Mouse (Mus musculus) heart, embryonic 15.5 days (tissue): ENCODE measurements at regions not wholly inside any gene's neighbourhood (a gene's known extent, or its start where the extent isn't known, plus 50 kb on each side); places are given as distances from the start of the nearest gene placed in this dataset.

Experiments
- ATAC-seq: fragments of 200-750 bp; cut with Nextera tagmentation; replicated peaks from 2 replicates; pipeline ENCODE4 v1.8.0; 2017; ENCODE audit warnings: low read depth, moderate TSS enrichment; ENCODE audit not compliant: insufficient number of reproducible peaks, insufficient read depth, low FRiP score
- H3K27ac ChIP-seq: fragments of 300-500 bp; sonication (generic); 2 replicates; pipeline ENCODE4 v1.5.1; 2015; ENCODE audit warnings: mild to moderate bottlenecking, inconsistent platforms
- H3K27me3 ChIP-seq: fragments of 300-500 bp; sonication (generic); 2 replicates; pipeline ENCODE4 v1.6.1; 2015; ENCODE audit warnings: inconsistent platforms
- H3K36me3 ChIP-seq: fragments of 300-500 bp; sonication (generic); 2 replicates; pipeline ENCODE4 v1.6.1; 2015; ENCODE audit warnings: mild to moderate bottlenecking, inconsistent platforms
- H3K4me1 ChIP-seq: fragments of 300-500 bp; sonication (generic); replicated peaks from 2 replicates; pipeline ENCODE4 v1.6.1; 2015; ENCODE audit warnings: inconsistent platforms
- H3K4me2 ChIP-seq: fragments of 300-500 bp; sonication (generic); 2 replicates; pipeline ENCODE4 v1.6.1; 2015; ENCODE audit warnings: inconsistent platforms, mild to moderate bottlenecking, moderate library complexity
- H3K4me3 ChIP-seq: fragments of 300-500 bp; sonication (generic); 2 replicates; pipeline ENCODE4 v1.5.1; 2015; ENCODE audit warnings: mild to moderate bottlenecking, inconsistent platforms
- H3K9ac ChIP-seq: fragments of 300-500 bp; sonication (generic); 2 replicates; pipeline ENCODE4 v1.6.1; 2015; ENCODE audit warnings: mild to moderate bottlenecking, inconsistent platforms
- H3K9me3 ChIP-seq: fragments of 300-500 bp; sonication (generic); replicated peaks from 2 replicates; pipeline ENCODE4 v1.6.1; 2016; ENCODE audit warnings: inconsistent platforms
- WGBS: fragments of 180-500 bp; shearing (Covaris S2); methylation state at CpG from one replicate; pipeline ENCODE4 v1.1.7; 2015; ENCODE audit warnings: mixed read lengths; 5-methylcytosine and 5-hydroxymethylcytosine counted together

DNA sequence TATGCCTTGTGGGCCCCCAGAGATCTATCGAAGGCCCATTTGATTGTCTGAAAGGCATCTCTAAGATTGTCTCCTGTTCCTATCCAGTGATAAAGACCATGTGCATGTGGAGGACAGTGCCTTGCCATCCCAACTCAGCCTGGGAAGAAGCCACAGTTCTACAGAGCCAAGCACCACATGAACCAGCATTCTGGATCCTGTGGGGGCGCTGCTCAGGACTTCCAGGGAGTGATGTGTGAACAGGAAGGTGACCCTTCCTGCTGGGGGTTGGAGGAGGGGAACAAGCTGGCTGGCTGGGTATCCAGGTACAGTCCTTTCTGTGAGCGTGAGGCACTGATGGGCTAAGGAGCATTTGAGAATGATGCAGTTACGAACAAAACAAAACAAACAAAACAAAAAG lies 163.8 kb downstream of the Gm26897 start:
- ATAC-seq, result no peak

DNA sequence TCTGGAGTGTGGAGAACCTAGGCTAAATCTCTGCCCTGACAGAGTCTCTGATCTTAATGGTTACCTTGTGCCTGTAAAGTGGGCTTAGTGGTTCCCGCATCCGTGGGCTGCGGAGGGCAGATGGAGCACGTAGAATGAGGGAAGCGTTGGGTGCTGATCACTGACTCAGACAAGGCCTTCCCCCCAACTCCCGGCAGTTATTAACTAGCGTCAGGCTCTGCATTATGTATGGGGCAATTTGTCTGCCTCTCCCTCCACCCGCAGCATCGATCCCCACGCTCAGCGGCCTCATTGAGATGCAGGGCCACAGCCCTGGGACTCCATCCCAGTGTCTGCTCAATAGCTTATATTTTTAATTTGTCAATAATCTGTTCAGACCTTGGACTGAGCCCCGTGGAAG lies 164.8 kb downstream of the Gm26897 start:
- no peak overlapping the region for H3K4me3 ChIP-seq
- peaks cover 11% of the 10 kb centered on the region for H3K4me1 ChIP-seq
- no peak overlapping the region for H3K27ac ChIP-seq
- peaks cover 45% of the 10 kb centered on the region for H3K27me3 ChIP-seq
- no peak overlapping the region for H3K9ac ChIP-seq
- H3K4me2 ChIP-seq, result no peak overlapping the region
- ATAC-seq, result no peak
- H3K36me3 ChIP-seq, result no peaks in the 10 kb centered on the region
- 74% methylated on average over 12 of the region's 12 CpGs for WGBS
- no peaks in the 10 kb centered on the region for H3K9me3 ChIP-seq

More for the DNA sequence above, 163.8 kb downstream of the Gm26897 start:
- H3K4me3 ChIP-seq, result no peak overlapping the region
- 65% methylated on average over 4 of the region's 4 CpGs for WGBS
- peaks cover 17% of the 10 kb centered on the region for H3K4me1 ChIP-seq
- H3K9ac ChIP-seq, result no peak overlapping the region
- no peaks in the 10 kb centered on the region for H3K9me3 ChIP-seq
- H3K27me3 ChIP-seq, result peaks cover 41% of the 10 kb centered on the region
- H3K36me3 ChIP-seq, result no peaks in the 10 kb centered on the region
- no peak overlapping the region for H3K27ac ChIP-seq
- H3K4me2 ChIP-seq, result no peak overlapping the region

DNA sequence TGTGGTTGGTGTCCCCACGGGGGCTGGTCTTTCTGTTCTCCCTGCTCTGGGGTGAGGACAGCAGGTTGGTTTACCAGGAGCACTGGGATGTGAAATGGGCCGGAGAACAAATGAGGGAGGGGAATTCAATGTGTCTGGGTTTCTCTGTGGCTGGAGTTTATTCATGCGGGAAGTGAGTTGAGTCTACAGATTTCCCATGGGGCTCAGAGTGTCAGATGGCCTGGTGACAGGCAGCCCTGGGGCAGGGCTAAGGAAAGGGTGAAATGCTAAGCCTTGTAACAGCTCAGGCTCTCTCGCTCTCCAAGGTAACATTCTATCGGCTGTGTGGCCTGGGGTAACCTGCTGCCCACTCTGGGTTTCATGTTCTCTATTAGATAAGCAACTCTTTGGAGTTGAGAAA lies 167.5 kb downstream of the Gm26897 start:
- H3K4me1 ChIP-seq, result no peaks in the 10 kb centered on the region
- peaks cover 30% of the 10 kb centered on the region for H3K27me3 ChIP-seq
- H3K9ac ChIP-seq, result no peak overlapping the region
- H3K9me3 ChIP-seq, result no peaks in the 10 kb centered on the region
- H3K36me3 ChIP-seq, result no peaks in the 10 kb centered on the region
- H3K4me2 ChIP-seq, result no peak overlapping the region
- 51% methylated on average over 5 of the region's 5 CpGs for WGBS
- H3K27ac ChIP-seq, result no peak overlapping the region
- H3K4me3 ChIP-seq, result no peak overlapping the region
- no peak for ATAC-seq

DNA sequence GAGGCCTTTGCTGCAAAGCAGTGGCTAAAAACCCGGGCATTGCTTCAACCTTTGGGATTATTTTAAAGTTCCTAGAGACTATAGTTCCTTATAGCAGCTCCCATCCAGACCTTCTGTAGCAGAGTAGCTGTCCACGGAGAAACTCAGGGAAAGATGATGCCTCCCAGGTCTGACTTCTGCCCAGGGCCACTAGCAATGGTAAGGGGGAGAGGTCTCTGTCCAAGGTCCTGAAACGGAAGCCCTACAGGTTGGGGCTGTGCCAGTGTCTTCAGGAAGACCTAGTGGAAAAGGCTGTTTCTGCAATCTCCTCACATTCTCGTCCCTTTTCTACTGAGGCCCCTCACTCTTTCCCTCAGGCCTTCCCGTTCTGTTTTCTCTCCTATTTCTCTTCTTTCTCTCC lies 168.0 kb downstream of the Gm26897 start:
- no peak overlapping the region for H3K4me3 ChIP-seq
- no peak overlapping the region for H3K27ac ChIP-seq
- H3K36me3 ChIP-seq, result no peaks in the 10 kb centered on the region
- no peak for ATAC-seq
- no peak overlapping the region for H3K9ac ChIP-seq
- 13% methylated on average over 5 of the region's 5 CpGs for WGBS
- H3K27me3 ChIP-seq, result peaks cover 31% of the 10 kb centered on the region
- H3K4me1 ChIP-seq, result no peaks in the 10 kb centered on the region
- no peak overlapping the region for H3K4me2 ChIP-seq
- no peaks in the 10 kb centered on the region for H3K9me3 ChIP-seq

DNA sequence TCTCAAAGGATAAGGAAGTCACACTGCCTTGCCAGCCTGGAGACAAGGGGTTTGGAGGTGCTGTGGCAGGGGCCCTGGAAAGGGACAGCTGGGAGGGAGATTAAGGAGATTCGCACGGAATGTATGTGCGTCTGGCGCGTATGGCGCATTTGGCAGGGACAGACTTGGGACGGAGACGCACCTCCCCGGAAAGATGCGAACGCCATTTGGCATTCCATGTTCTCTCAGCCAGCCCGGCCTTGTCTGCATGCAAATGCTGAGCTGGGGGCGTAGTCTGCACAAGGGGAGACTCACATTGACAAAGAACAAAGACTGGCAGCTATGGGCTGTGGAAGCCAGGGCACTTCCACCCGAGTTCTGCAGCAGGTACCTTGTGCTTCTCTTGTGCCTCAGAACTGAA lies 174.4 kb downstream of the Gm26897 start:
- no peaks in the 10 kb centered on the region; the same call in 1 of the 2 replicates for H3K9me3 ChIP-seq
- H3K27me3 ChIP-seq, result peaks cover 23% of the 10 kb centered on the region
- no peak overlapping the region for H3K9ac ChIP-seq
- 80% methylated on average over 14 of the region's 14 CpGs for WGBS
- no peaks in the 10 kb centered on the region for H3K36me3 ChIP-seq
- no peak overlapping the region for H3K4me2 ChIP-seq
- no peak for ATAC-seq
- no peaks in the 10 kb centered on the region for H3K4me1 ChIP-seq
- no peak overlapping the region for H3K27ac ChIP-seq
- H3K4me3 ChIP-seq, result no peak overlapping the region

DNA sequence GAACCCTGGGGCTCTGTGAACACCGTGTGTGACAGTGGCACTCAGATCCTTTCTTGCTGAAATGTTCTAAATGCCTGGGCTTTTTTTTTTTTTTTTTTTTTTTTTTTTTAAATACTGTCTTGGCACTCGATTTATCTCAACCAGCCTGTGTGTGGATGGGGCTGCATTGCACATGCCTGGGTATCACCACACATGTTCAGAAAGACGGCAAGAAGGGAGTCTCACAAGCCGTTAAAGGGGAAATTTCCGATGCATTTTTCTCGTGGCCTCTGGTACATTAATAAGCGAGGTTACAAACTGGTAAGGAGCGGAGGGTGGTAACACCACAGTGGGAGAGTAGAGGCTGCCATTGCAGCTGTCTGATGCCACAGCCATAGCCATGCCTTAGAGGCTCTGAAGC lies 176.8 kb downstream of the Gm26897 start:
- ATAC-seq, result no peak
- no peak overlapping the region for H3K9ac ChIP-seq
- no peak overlapping the region for H3K4me3 ChIP-seq
- H3K27me3 ChIP-seq, result peaks cover 23% of the 10 kb centered on the region
- no peaks in the 10 kb centered on the region; the same call in 1 of the 2 replicates for H3K9me3 ChIP-seq
- no peak overlapping the region for H3K4me2 ChIP-seq
- H3K27ac ChIP-seq, result no peak overlapping the region
- WGBS, result 66% methylated on average over 8 of the region's 8 CpGs
- H3K4me1 ChIP-seq, result no peaks in the 10 kb centered on the region
- H3K36me3 ChIP-seq, result no peaks in the 10 kb centered on the region

DNA sequence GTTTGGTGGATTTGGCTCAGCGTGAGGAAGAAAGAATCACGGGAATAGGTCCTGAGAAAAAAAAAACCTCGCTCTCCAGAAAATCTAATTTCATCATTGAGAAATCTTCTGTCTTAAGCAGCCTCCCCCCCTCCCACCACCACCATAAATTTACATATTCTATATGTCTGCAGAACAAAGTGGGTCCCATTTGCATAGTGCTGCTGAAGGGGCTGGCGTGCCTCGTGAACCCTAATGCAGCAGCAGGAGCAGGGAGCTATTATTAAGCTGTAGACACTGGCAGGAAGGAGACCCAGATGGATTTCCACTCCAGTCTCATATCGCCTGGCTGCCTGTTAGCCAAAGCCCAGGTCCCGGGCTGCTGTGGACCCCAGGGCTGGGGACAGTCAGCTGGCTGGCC lies 179.6 kb downstream of the Gm26897 start:
- ATAC-seq, result no peak
- Histone ChIP-seq H3K36me3 (no peaks in the 10 kb centered on the region), H3K4me3 (no peak overlapping the region), H3K27ac (no peak overlapping the region), H3K9me3 (no peaks in the 10 kb centered on the region; the same call in 1 of the 2 replicates), H3K27me3 (peaks cover 30% of the 10 kb centered on the region), H3K4me1 (no peaks in the 10 kb centered on the region), H3K9ac (no peak overlapping the region), H3K4me2 (no peak overlapping the region)
- WGBS, result 58% methylated on average over 7 of the region's 7 CpGs

DNA sequence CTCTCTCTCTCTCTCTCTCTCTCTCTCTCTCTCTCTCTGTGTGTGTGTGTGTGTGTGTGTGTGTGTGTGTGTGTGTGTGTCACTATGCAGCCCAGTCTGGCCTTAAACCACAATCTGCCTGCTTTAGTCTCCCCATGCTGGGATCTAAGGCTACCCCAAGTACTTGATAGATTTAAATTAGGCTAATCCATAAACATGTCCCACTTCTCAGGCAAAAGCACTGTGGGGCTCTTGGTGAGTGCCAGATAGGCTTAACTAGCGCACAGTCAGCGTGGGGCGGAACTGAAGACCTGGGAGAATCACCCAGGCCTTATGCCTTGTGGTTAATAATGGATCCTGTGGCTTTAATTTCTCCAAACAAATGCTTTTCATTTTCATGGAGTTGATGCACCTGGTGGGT lies 180.6 kb downstream of the Gm26897 start:
- Histone ChIP-seq H3K36me3 (no peaks in the 10 kb centered on the region), H3K9me3 (no peaks in the 10 kb centered on the region; the same call in 1 of the 2 replicates), H3K4me3 (no peak overlapping the region), H3K4me2 (no peak overlapping the region), H3K4me1 (no peaks in the 10 kb centered on the region), H3K27ac (no peak overlapping the region), H3K27me3 (peaks cover 31% of the 10 kb centered on the region), H3K9ac (no peak overlapping the region)
- 61% methylated on average over 3 of the region's 3 CpGs for WGBS
- ATAC-seq, result no peak

DNA sequence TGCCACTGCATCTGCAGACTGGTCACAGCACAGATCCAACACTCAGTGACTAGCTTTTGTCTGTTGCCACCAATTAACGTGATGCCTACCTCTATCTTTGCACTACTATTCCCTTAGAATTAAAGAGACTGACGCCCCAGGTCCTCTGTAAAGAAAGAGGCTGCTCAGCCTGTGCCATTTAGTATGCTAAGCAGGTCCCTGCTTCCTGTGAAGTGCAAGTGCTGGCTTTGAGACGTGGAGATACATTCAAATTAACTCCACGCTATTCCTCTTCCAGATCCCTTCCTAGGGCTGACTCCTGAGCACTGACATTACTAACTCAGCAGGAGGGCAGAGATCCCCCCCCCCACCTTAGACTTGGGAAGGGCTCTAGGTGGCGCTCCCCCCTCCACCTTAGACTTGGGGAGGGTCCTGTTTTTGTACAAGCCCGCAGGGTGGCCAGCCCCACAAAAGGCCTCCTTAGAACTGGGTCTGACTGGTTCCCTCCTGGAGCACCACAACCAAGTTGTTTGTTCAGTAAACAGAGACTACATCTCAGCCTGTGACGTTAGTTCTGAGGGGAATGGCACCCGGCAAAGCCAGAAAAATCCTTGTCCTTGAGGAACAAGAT lies 184.0 kb downstream of the Gm26897 start:
- no peak overlapping the region for H3K4me3 ChIP-seq
- H3K9ac ChIP-seq, result no peak overlapping the region
- no peak overlapping the region for H3K27ac ChIP-seq
- H3K4me1 ChIP-seq, result no peaks in the 10 kb centered on the region
- H3K27me3 ChIP-seq, result peaks cover 49% of the 10 kb centered on the region
- ATAC-seq, result no peak
- no peak overlapping the region for H3K4me2 ChIP-seq
- no peaks in the 10 kb centered on the region for H3K36me3 ChIP-seq
- no peaks in the 10 kb centered on the region for H3K9me3 ChIP-seq
- 26% methylated on average over 8 of the region's 8 CpGs for WGBS

DNA sequence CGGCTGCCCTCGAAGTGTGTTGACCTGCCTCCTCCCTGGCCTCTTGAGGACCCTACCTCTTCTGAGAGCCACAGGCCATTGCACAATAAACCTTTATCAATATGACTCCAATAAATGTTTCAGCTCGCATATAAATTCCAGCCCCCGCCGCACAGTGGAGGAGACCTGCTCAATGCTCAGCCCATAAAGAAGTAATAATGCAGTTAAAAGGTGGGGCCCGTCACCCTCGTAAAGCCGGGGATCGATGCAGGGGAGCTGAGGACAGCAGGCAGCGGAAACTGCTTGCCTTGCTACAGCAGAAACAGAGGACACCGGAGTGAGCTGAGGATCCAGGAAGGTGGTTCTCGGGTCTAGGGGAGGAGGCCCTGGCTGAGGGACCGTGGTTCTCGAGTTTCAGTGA lies 185.2 kb downstream of the Gm26897 start:
- Histone ChIP-seq H3K36me3 (no peaks in the 10 kb centered on the region), H3K27me3 (peaks cover 57% of the 10 kb centered on the region), H3K4me3 (no peak overlapping the region), H3K4me1 (no peaks in the 10 kb centered on the region), H3K4me2 (no peak overlapping the region), H3K9me3 (no peaks in the 10 kb centered on the region), H3K27ac (no peak overlapping the region), H3K9ac (no peak overlapping the region)
- no peak for ATAC-seq
- WGBS, result 72% methylated on average over 14 of the region's 14 CpGs

DNA sequence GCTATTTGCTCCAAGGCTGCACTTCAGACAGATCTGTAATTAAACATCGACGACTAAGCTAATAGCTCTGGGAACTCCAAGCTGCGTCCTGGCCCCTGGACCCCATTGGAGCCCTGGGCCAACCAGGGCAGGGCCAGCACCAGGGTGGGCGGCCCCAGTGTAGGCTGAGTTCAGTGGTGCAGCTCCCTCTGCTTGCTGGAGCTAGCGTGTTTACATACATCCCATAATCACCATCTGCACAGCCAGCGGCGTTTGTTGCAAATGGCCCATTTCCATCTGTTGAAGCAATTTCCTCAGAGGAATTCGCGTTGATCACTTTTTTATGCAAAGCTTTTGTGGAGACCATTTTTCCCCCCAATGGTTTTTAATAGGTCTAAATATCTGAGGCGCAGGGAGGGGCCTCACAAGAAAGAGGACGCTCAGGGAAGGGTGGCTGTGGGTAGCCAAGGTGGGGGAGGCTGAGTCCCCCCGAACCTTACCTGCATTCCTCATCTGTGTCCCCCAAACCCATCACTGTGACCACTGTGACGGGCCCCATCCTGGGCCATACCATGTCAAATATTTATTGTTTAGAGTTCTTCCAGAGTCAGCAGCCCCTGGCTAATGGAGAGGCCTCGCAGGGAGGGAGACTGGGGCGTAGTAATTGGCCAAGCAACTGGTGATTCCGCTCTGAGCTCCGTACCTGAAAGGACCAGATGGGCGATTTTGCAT lies 189.4 kb downstream of the Gm26897 start:
- Histone ChIP-seq H3K36me3 (no peaks in the 10 kb centered on the region), H3K27ac (no peak overlapping the region), H3K4me3 (no peak overlapping the region), H3K9ac (no peak overlapping the region), H3K4me2 (no peak overlapping the region), H3K4me1 (no peaks in the 10 kb centered on the region), H3K9me3 (no peaks in the 10 kb centered on the region), H3K27me3 (peaks cover 78% of the 10 kb centered on the region)
- ATAC-seq, result no peak
- WGBS, result 51% methylated on average over 18 of the region's 18 CpGs

DNA sequence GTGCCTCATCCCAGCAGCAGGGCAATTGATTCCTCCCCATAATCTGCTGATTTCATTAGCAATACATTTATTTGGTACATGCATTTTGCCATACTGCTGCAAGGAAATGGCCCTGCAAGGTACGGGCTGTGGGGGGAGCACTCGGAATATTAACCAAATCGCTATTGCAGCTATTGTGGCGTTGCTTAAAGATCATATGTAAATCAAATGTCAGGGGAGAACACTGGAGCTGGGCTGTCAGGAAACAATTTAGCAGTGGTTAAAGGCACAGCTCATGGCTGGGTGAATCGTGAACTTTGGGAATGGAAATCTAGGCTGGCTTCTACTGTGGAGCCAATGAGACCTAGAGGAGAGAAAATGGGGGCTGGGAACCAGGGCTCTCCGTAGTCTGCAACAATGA lies 192.0 kb downstream of the Gm26897 start:
- H3K27me3 ChIP-seq, result peaks cover 71% of the 10 kb centered on the region
- H3K9me3 ChIP-seq, result no peaks in the 10 kb centered on the region
- no peak overlapping the region for H3K27ac ChIP-seq
- H3K9ac ChIP-seq, result no peak overlapping the region
- H3K36me3 ChIP-seq, result no peaks in the 10 kb centered on the region
- H3K4me2 ChIP-seq, result no peak overlapping the region
- ATAC-seq, result no peak
- H3K4me3 ChIP-seq, result no peak overlapping the region
- WGBS, result 70% methylated on average over 6 of the region's 6 CpGs
- H3K4me1 ChIP-seq, result no peaks in the 10 kb centered on the region
